ENCODE assay signal across 18 mouse cellular contexts in genomic region chr13:63574601-63575000, GRCm38 (mm10).
"Had no signal": no experiment of that assay in that cellular context is flagged by ENCODE, and none has a peak within 500 bp of the region (broad histone marks: within the 10 kb centered on the region; RNA-seq: fewer than 3 reads in every experiment).

No protein-coding gene starts in this region.

- H3K27ac ChIP-seq: liver, embryonic 12.5 days; liver, embryonic 15.5 days; lung, embryonic 15.5 days had no signal

- DNase-seq: kidney, adult 18-20 months; kidney, adult 9 months; kidney, postnatal 14 days; kidney, postnatal 4 days; liver; lung, postnatal 14 days; lung, postnatal 4 days; midbrain, embryonic 14.5 days; retina, postnatal 1 day; right cerebral cortex, postnatal 25 days; spleen, adult 18-20 months; thymus, postnatal 25 days had no signal

- ATAC-seq: intestine, embryonic 16.5 days; liver, embryonic 12.5 days had no signal

- H3K9me3 ChIP-seq: liver, embryonic 12.5 days; liver, embryonic 15.5 days; lung, embryonic 15.5 days; stomach, embryonic 15.5 days had no signal

- H3K27me3 ChIP-seq: lung, embryonic 15.5 days had no signal

- H3K9ac ChIP-seq: liver, embryonic 12.5 days; liver, embryonic 15.5 days; lung, embryonic 15.5 days; stomach, embryonic 15.5 days had no signal

- H3K4me3 ChIP-seq: liver, embryonic 12.5 days; liver, embryonic 15.5 days; lung, embryonic 15.5 days; stomach, embryonic 15.5 days had no signal

- H3K4me2 ChIP-seq: liver, embryonic 12.5 days; liver, embryonic 15.5 days; lung, embryonic 15.5 days; midbrain, embryonic 11.5 days had no signal

- H3K36me3 ChIP-seq: liver, embryonic 12.5 days; liver, embryonic 15.5 days; lung, embryonic 15.5 days; stomach, embryonic 15.5 days had no signal
